Mouse (Mus musculus) spleen, adult 2 months (tissue): ENCODE measurements around the gene A730009L09Rik. TPM values are rescaled to one million over a fixed set of nuclear protein-coding genes. Genes with fewer than 3 reads are reported as not detected.

Source experiments
- DNase-seq, 2 experiments: peaks; one replicate each; pipeline versions ENCODE4 v3.0.0 to v3.0.0-alpha.2; 2012 to 2021; ENCODE audit warnings: low spot score in 2 of 2, low read depth in 1 of 2
- H3K27ac ChIP-seq: fragments of 200-500 bp; 2 replicates; pipeline ENCODE4 v1.5.1; 2012; ENCODE audit warnings: low read length, inconsistent platforms; ENCODE audit not compliant: insufficient read depth
- H3K27me3 ChIP-seq: fragments of 200-500 bp; 2 replicates; pipeline ENCODE4 v1.6.1; 2012; ENCODE audit warnings: mild to moderate bottlenecking, moderate library complexity, low read length, inconsistent platforms; ENCODE audit not compliant: control insufficient read depth, insufficient read depth
- H3K36me3 ChIP-seq: fragments of 200-500 bp; 2 replicates; pipeline ENCODE4 v1.6.1; 2012; ENCODE audit warnings: mild to moderate bottlenecking, low read length, inconsistent platforms; ENCODE audit not compliant: control insufficient read depth, insufficient read depth
- H3K4me1 ChIP-seq: fragments of 200-500 bp; 2 replicates; pipeline ENCODE4 v1.6.1; 2011; ENCODE audit warnings: inconsistent platforms; ENCODE audit not compliant: control insufficient read depth, insufficient read depth, insufficient read length
- H3K4me3 ChIP-seq: fragments of 200-500 bp; 2 replicates; pipeline ENCODE4 v1.5.1; 2011; ENCODE audit warnings: mild to moderate bottlenecking, inconsistent platforms; ENCODE audit not compliant: insufficient read depth, insufficient read length; ENCODE audit errors: extremely low read depth
- CTCF ChIP-seq: fragments of 200-500 bp; IDR thresholded peaks from 2 replicates; pipeline ENCODE4 v1.5.1; 2011; ENCODE audit warnings: mild to moderate bottlenecking, inconsistent platforms; ENCODE audit not compliant: insufficient read depth, insufficient read length, insufficient replicate concordance; ENCODE audit errors: extremely low read depth
- POLR2A ChIP-seq: fragments of 200-500 bp; IDR thresholded peaks from 2 replicates; pipeline ENCODE4 v1.6.1; 2011; ENCODE audit warnings: low read depth, low read length, inconsistent platforms
- WGBS: fragments of 180-500 bp; shearing (Covaris S2); methylation state at CpG from one replicate; pipeline ENCODE4 v1.1.7; 2018; 5-methylcytosine and 5-hydroxymethylcytosine counted together
- polyA plus RNA-seq: library from polyadenylated mRNA; depleted of rRNA; stranded (reverse); fragments of >200 nt; gene quantifications from 2 replicates; pipeline ENCODE4 v1.2.3, GENCODE M21; 2012; rRNA removed

A730009L09Rik gene
- polyA plus RNA-seq, 1 experiment = not detected

DNA sequence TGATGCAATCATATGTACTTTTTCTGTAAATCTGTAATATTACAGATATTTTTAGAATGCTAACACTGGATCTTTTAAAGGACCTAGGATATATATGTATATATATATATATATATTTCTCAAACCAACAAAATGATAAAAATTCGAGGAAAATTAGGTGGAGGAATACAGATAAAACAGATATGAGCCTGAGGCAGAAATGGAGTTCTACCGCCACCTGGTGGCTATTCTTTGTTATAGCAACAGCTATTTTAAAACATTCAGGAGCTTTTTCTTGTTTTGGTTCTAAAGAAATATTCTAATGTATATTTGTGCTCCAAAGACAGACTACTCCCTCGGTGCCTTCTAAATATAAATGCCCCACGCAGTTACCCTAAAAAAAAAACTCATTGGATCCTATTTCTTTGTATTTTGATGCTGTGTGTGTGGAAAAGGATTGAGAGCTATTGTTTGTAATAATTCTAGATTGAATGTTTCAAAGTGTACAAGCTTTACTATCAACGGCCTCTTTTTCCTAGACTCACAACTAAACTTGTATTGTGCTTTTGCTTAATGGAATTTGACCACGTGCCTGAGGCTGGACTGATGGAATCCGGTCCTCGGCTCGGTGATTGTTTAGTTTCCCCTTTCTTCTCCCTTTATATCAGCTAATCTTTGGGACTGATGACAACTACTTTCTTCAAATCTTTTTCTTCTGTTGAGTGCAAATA is 44.8 kb downstream of the A730009L09Rik start:
- Histone ChIP-seq H3K4me1 (no peaks in the 10 kb centered on the region), H3K4me3 (no peak overlapping the region), H3K27me3 (no peaks in the 10 kb centered on the region; the same call in 1 of the 2 replicates), H3K27ac (no peak overlapping the region), H3K36me3 (no peaks in the 10 kb centered on the region)
- 37% methylated on average over 9 of the region's 9 CpGs for WGBS
- no peak for TF ChIP-seq POLR2A
- no peak for TF ChIP-seq CTCF
- DNase-seq = no peak

DNA sequence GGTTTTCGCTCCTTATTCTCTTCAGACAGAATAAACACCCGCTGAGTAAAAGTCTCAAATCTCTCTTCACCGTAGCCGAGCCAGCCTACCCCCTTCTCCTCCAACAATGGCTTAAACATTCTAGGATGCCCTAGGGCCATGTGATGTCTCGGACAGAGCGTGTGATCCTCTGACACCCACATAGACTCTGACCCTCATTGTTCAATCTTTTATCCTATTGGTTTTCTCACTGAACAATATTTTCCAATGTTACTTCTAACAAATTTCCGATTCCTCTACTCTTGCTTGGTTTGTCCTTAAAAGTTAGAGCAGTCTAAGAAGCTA is 45.3 kb downstream of the A730009L09Rik start:
- no peaks in the 10 kb centered on the region for H3K36me3 ChIP-seq
- WGBS = 88% methylated on average over 7 of the region's 7 CpGs
- H3K4me3 ChIP-seq = no peak overlapping the region
- H3K27ac ChIP-seq = no peak overlapping the region
- no peaks in the 10 kb centered on the region; the same call in 1 of the 2 replicates for H3K27me3 ChIP-seq
- DNase-seq = no peak
- no peak for TF ChIP-seq POLR2A
- TF ChIP-seq CTCF = no peak
- no peaks in the 10 kb centered on the region for H3K4me1 ChIP-seq

Other genes starting within 250 kb of the A730009L09Rik start
- gene Mrpl39, start 220.6 kb downstream of the A730009L09Rik start, polyA plus RNA-seq = 4.6 and 6.3 TPM in 2 replicates